Mouse (Mus musculus) liver, embryonic 16.5 days (tissue): ENCODE measurements around the gene Coro1a. TPM values are rescaled to one million over a fixed set of nuclear protein-coding genes. Genes with fewer than 3 reads are reported as not detected.
A peak's percentile ranks its signal among the peaks of the same experiment; 100 is the strongest.

ENCODE experiments used
- ATAC-seq: fragments of 200-750 bp; cut with Nextera tagmentation; 2 replicates; pipeline ENCODE4 v1.8.0; 2017; ENCODE audit warnings: low read depth, mild to moderate bottlenecking, moderate number of reproducible peaks, moderate library complexity
- H3K27ac ChIP-seq: fragments of 300-500 bp; sonication (generic); 2 replicates; pipeline ENCODE4 v1.5.1; 2014; ENCODE audit warnings: mild to moderate bottlenecking, low read length
- H3K27me3 ChIP-seq: fragments of 300-500 bp; sonication (generic); 2 replicates; pipeline ENCODE4 v1.6.1; 2014; ENCODE audit warnings: low read depth, low read length, mixed read lengths; ENCODE audit not compliant: control insufficient read depth, insufficient read depth
- H3K36me3 ChIP-seq: fragments of 300-500 bp; sonication (generic); 2 replicates; pipeline ENCODE4 v1.6.1; 2014; ENCODE audit warnings: mild to moderate bottlenecking; ENCODE audit not compliant: control insufficient read depth, insufficient read depth
- H3K4me1 ChIP-seq: fragments of 300-500 bp; sonication (generic); 2 replicates; pipeline ENCODE4 v1.6.1; 2014; ENCODE audit warnings: low read depth, low read length, mixed read lengths; ENCODE audit not compliant: control insufficient read depth
- H3K4me2 ChIP-seq: fragments of 300-500 bp; sonication (generic); 2 replicates; pipeline ENCODE4 v1.6.1; 2014; ENCODE audit warnings: low read depth, low read length, mixed read lengths
- H3K4me3 ChIP-seq: fragments of 300-500 bp; sonication (generic); 2 replicates; pipeline ENCODE4 v1.5.1; 2014; ENCODE audit warnings: low read depth, mild to moderate bottlenecking, low read length
- H3K9ac ChIP-seq: fragments of 300-500 bp; sonication (generic); 2 replicates; pipeline ENCODE4 v1.6.1; 2014; ENCODE audit warnings: low read depth, low read length
- H3K9me3 ChIP-seq: fragments of 300-500 bp; sonication (generic); replicated peaks from 2 replicates; pipeline ENCODE4 v1.6.1; 2016; ENCODE audit warnings: low read length; ENCODE audit not compliant: control insufficient read depth
- WGBS: fragments of 180-500 bp; shearing (Covaris S2); extraction: QIAGEN DNeasy Blood & Tissue Kit; methylation state at CpG from one replicate; pipeline ENCODE4 v1.1.7; 2014; ENCODE audit not compliant: insufficient replicate concordance; 5-methylcytosine and 5-hydroxymethylcytosine counted together
- polyA plus RNA-seq: library from polyadenylated mRNA; unstranded; fragments of >200 nt; fragmentation: Nextera tagmentation; extraction: Ambion mirVana; gene quantifications from 2 replicates; pipeline ENCODE4 v1.2.1, GENCODE M21; 2015

Coro1a gene
- polyA plus RNA-seq, 1 experiment from 2014 or later, result 105 TPM

- H3K27me3 ChIP-seq, result no peaks in the 10 kb centered on the region
- no peak overlapping the region for H3K27ac ChIP-seq
- ATAC-seq, result no peak
- H3K4me2 ChIP-seq, result no peak overlapping the region
- no peaks in the 10 kb centered on the region for H3K9me3 ChIP-seq
- 67% methylated on average over 4 of the region's 4 CpGs for WGBS
- no peak overlapping the region for H3K9ac ChIP-seq
- no peak overlapping the region for H3K4me3 ChIP-seq
- no peaks in the 10 kb centered on the region for H3K36me3 ChIP-seq
- H3K4me1 ChIP-seq, result no peaks in the 10 kb centered on the region
Measured at GRCm38 (mm10) chr7:126715679-126716078, 8.1 kb upstream of the Coro1a start.

- no peak overlapping the region for H3K27ac ChIP-seq
- H3K36me3 ChIP-seq, result no peaks in the 10 kb centered on the region
- H3K9me3 ChIP-seq, result no peaks in the 10 kb centered on the region; the same call in 1 of the 2 replicates
- no peak overlapping the region for H3K4me2 ChIP-seq
- H3K27me3 ChIP-seq, result no peaks in the 10 kb centered on the region
- no peak overlapping the region for H3K9ac ChIP-seq
- no peak for ATAC-seq
- H3K4me1 ChIP-seq, result no peaks in the 10 kb centered on the region
- no peak overlapping the region for H3K4me3 ChIP-seq
- 72% methylated on average over 3 of the region's 3 CpGs for WGBS
Measured at GRCm38 (mm10) chr7:126711910-126712309, 4.3 kb upstream of the Coro1a start.

- Histone ChIP-seq H3K4me2 (no peak overlapping the region), H3K9me3 (no peaks in the 10 kb centered on the region; the same call in 1 of the 2 replicates), H3K36me3 (no peaks in the 10 kb centered on the region), H3K4me1 (no peaks in the 10 kb centered on the region), H3K9ac (no peak overlapping the region), H3K4me3 (no peak overlapping the region), H3K27ac (no peak overlapping the region), H3K27me3 (no peaks in the 10 kb centered on the region)
- WGBS, result 39% methylated on average over 4 of the region's 4 CpGs
- ATAC-seq, result no peak
Measured at GRCm38 (mm10) chr7:126710266-126710665, 2.7 kb upstream of the Coro1a start.

GRCm38 (mm10) chr7:126708175-126708952, 777 bp upstream of the Coro1a start:
- Histone ChIP-seq H3K27me3 (peaks cover 12% of the 10 kb centered on the region), H3K9ac (no peak overlapping the region), H3K4me2 (no peak overlapping the region), H3K36me3 (no peaks in the 10 kb centered on the region), H3K9me3 (no peaks in the 10 kb centered on the region; the same call in 1 of the 2 replicates), H3K27ac (no peak overlapping the region), H3K4me1 (peaks cover 5% of the 10 kb centered on the region), H3K4me3 (no peak overlapping the region)
- no peak for ATAC-seq
- WGBS, result 65% methylated on average over 10 of the region's 10 CpGs

GRCm38 (mm10) chr7:126704121-126704980, 3.2 kb downstream of the Coro1a start:
- WGBS, result 2% methylated on average over 39 of the region's 39 CpGs
- Histone ChIP-seq H3K4me2 (peak overlapping the region; percentile 55), H3K27me3 (peaks cover 17% of the 10 kb centered on the region), H3K9ac (peak overlapping the region; percentile 53), H3K4me1 (peaks cover 13% of the 10 kb centered on the region), H3K27ac (peak overlapping the region; percentile 73), H3K36me3 (no peaks in the 10 kb centered on the region), H3K4me3 (peak overlapping the region; percentile 59), H3K9me3 (no peaks in the 10 kb centered on the region; the same call in 1 of the 2 replicates)
- peak; percentile 56 for ATAC-seq

GRCm38 (mm10) chr7:126703757-126704077, 3.9 kb downstream of the Coro1a start:
- H3K27me3 ChIP-seq, result peaks cover 17% of the 10 kb centered on the region
- no peaks in the 10 kb centered on the region for H3K36me3 ChIP-seq
- peaks cover 13% of the 10 kb centered on the region for H3K4me1 ChIP-seq
- H3K4me3 ChIP-seq, result peak overlapping the region; percentile 59
- no peaks in the 10 kb centered on the region; the same call in 1 of the 2 replicates for H3K9me3 ChIP-seq
- ATAC-seq, result no peak
- H3K9ac ChIP-seq, result peak overlapping the region; percentile 53
- 11% methylated on average over 7 of the region's 7 CpGs for WGBS
- H3K27ac ChIP-seq, result peak overlapping the region; percentile 72
- peak overlapping the region; percentile 55; the same call in 1 of the 2 replicates for H3K4me2 ChIP-seq

GRCm38 (mm10) chr7:126702861-126703756, 4.5 kb downstream of the Coro1a start:
- peaks cover 17% of the 10 kb centered on the region for H3K27me3 ChIP-seq
- H3K27ac ChIP-seq, result peak overlapping the region; percentile 72
- WGBS, result 41% methylated on average over 12 of the region's 12 CpGs
- no peaks in the 10 kb centered on the region for H3K9me3 ChIP-seq
- H3K36me3 ChIP-seq, result no peaks in the 10 kb centered on the region
- no peak for ATAC-seq
- peak overlapping the region; percentile 59 for H3K4me3 ChIP-seq
- H3K4me2 ChIP-seq, result peak overlapping the region; percentile 0; the same call in 1 of the 2 replicates
- peaks cover 13% of the 10 kb centered on the region for H3K4me1 ChIP-seq
- peak overlapping the region; percentile 53 for H3K9ac ChIP-seq

GRCm38 (mm10) chr7:126702358-126702757, 5.2 kb downstream of the Coro1a start:
- H3K9me3 ChIP-seq, result no peaks in the 10 kb centered on the region
- peaks cover 13% of the 10 kb centered on the region for H3K4me1 ChIP-seq
- H3K36me3 ChIP-seq, result no peaks in the 10 kb centered on the region
- no peak overlapping the region for H3K9ac ChIP-seq
- H3K27ac ChIP-seq, result peak overlapping the region; percentile 75
- ATAC-seq, result 0 out of 2 replicates have a peak, but pooled peaks have one; percentile 4
- WGBS, result 30% methylated on average over 6 of the region's 6 CpGs
- H3K27me3 ChIP-seq, result peaks cover 17% of the 10 kb centered on the region
- H3K4me2 ChIP-seq, result peak overlapping the region; percentile 29
- H3K4me3 ChIP-seq, result peak overlapping the region; percentile 59
